Mouse (Mus musculus): Measurements from ENCODE around the gene Olfr1198. TPM values are rescaled to one million over a fixed set of nuclear protein-coding genes. Genes with fewer than 3 reads are reported as not detected.

The Olfr1198 gene
- not detected in 2 replicates for polyA plus RNA-seq (2014; fragmentation: Nextera tagmentation; extraction: Ambion mirVana)

DNA sequence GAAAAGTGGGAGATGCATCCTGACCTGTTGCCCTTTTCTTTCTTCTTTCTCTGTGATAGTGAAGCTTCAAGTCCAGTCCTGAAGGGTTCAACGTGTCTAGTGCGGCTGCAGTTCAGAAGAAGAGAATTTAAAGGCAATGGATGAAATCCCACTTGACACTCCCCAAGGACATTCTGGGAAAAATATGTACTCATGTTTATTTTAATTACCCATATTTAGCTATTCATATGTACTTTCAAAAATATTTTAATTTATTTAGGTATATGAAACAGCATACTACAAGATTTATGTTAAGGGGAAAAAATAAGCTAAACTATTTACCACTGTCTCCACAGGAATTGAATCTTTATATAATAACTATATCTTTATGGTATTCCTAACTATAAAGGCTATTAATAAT, at the start of gene Olfr1198:
Gene Olfr1198 (minus strand): TSS at position 101 of the 400 bp plus-strand sequence.
- no peak within 1 kb of the TSS for H3K4me2 ChIP-seq (replicated peaks)
- H3K4me3 ChIP-seq (replicated peaks; ENCODE audit: low read length), result no peak within 1 kb of the TSS
- no peaks in the 10 kb centered on the region for H3K36me3 ChIP-seq (replicated peaks; ENCODE audit: control insufficient read depth, insufficient read depth)
- no peak within 1 kb of the TSS for H3K27ac ChIP-seq
- no peaks in the 10 kb centered on the region for H3K4me1 ChIP-seq (replicated peaks; ENCODE audit: control insufficient read depth, insufficient read depth, low read length)
- WGBS, result 94% methylated on average over 2 of the region's 2 CpGs
- H3K9ac ChIP-seq, result no peak within 1 kb of the TSS
- DNase-seq (ENCODE audit: low spot score), result no peak
- H3K27me3 ChIP-seq (ENCODE audit: control insufficient read depth, insufficient read depth, low read length), result no peaks in the 10 kb centered on the region
- ATAC-seq (ENCODE audit: low FRiP score), result no peak
- no peaks in the 10 kb centered on the region for H3K9me3 ChIP-seq (ENCODE audit: control insufficient read depth, low read length)

DNA sequence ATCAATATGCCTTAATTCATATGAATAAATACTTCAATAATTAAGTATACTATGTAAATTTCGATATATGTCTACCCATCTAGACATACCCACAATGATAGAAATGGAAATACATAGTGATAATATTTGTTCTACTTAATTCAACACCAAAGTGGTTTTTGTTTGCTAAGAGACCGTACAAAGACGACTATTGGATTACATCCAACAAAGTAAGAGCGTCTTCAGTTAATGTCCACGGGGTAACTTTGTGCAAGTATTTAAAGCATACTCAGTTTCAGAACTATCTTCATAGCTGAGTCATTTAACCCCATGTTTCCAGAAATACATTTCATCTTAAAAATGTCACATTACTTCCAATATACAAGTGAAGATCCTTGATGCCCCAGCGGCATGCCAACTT, 41.6 kb upstream of the Olfr1198 start, which contains the start of gene Olfr1201:
Gene Olfr1201 (plus strand): TSS at position 301 of the 400 bp plus-strand sequence.
- Histone ChIP-seq H3K4me1 (replicated peaks; ENCODE audit: control insufficient read depth, insufficient read depth, low read length) (no peaks in the 10 kb centered on the region), H3K4me3 (replicated peaks; ENCODE audit: low read length) (no peak within 1 kb of the TSS), H3K36me3 (replicated peaks; ENCODE audit: control insufficient read depth, insufficient read depth) (no peaks in the 10 kb centered on the region), H3K9ac (no peak within 1 kb of the TSS), H3K4me2 (replicated peaks) (no peak within 1 kb of the TSS), H3K27me3 (ENCODE audit: control insufficient read depth, insufficient read depth, low read length) (no peaks in the 10 kb centered on the region), H3K27ac (no peak within 1 kb of the TSS), H3K9me3 (ENCODE audit: control insufficient read depth, low read length) (no peaks in the 10 kb centered on the region)
- ATAC-seq (ENCODE audit: low FRiP score) (no peak), DNase-seq (ENCODE audit: low spot score) (no peak)
- 83% methylated on average over 6 of the region's 6 CpGs for WGBS

DNA sequence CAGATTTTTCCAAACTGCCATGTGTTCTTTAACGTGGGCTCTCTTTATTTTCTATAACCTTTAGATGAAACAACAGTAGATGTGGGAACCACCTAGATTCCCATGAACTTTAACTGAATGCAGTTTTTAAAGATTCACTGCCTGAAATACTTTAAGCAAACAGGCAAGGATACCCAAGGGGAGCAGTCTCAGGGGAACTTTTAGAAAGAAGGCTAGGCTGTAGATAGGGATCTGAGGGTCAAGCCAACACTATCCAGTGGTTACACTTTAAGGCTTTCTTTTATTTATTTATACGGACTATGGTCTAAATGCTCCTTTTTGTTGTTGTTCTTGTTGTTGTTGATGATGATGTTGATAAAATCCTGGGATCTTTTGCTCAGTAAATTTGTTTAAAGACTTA, 19.2 kb upstream of the Olfr1198 start, which contains the start of gene Olfr1200:
Gene Olfr1200 (minus strand): TSS at position 101 of the 400 bp plus-strand sequence.
- 88% methylated on average over 2 of the region's 2 CpGs for WGBS
- no peak for ATAC-seq (ENCODE audit: low FRiP score)

DNA sequence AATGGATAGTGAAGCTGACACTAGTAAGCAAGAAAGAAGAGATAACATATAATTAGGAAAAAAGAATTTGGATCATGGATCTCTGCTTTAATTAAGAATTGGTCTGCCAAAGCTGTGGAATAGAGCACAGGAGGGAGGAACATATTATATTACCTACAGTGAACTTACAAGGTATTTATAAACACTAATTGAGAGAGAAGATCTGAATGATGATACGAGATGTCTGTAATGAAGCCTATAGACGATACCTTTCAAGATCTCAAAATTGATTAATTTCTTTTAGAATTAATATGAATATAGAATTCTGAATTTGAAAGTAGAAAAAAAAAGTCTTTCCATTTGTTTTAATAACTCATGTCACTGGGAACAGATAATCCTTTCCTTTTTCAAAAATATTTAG, 9.2 kb upstream of the Olfr1198 start, which contains the start of gene Olfr1199:
Gene Olfr1199 (minus strand): TSS at position 101 of the 400 bp plus-strand sequence.
- no peak for DNase-seq (ENCODE audit: low spot score)
- H3K9me3 ChIP-seq (ENCODE audit: control insufficient read depth, low read length), result no peaks in the 10 kb centered on the region
- H3K4me2 ChIP-seq (replicated peaks), result no peak within 1 kb of the TSS
- ATAC-seq (ENCODE audit: low FRiP score), result no peak
- H3K36me3 ChIP-seq (replicated peaks; ENCODE audit: control insufficient read depth, insufficient read depth), result no peaks in the 10 kb centered on the region
- H3K9ac ChIP-seq, result no peak within 1 kb of the TSS
- H3K27me3 ChIP-seq (ENCODE audit: control insufficient read depth, insufficient read depth, low read length), result no peaks in the 10 kb centered on the region
- 88% methylated on average over 2 of the region's 2 CpGs for WGBS
- no peaks in the 10 kb centered on the region for H3K4me1 ChIP-seq (replicated peaks; ENCODE audit: control insufficient read depth, insufficient read depth, low read length)
- no peak within 1 kb of the TSS for H3K4me3 ChIP-seq (replicated peaks; ENCODE audit: low read length)
- H3K27ac ChIP-seq, result no peak within 1 kb of the TSS

More for the DNA sequence above, 19.2 kb upstream of the Olfr1198 start, which contains the start of gene Olfr1200:
- Histone ChIP-seq H3K36me3 (replicated peaks; ENCODE audit: control insufficient read depth, insufficient read depth) (no peaks in the 10 kb centered on the region), H3K4me1 (replicated peaks; ENCODE audit: control insufficient read depth, insufficient read depth, low read length) (no peaks in the 10 kb centered on the region), H3K9me3 (ENCODE audit: control insufficient read depth, low read length) (no peaks in the 10 kb centered on the region), H3K9ac (no peak within 1 kb of the TSS), H3K27ac (no peak within 1 kb of the TSS), H3K4me2 (replicated peaks) (no peak within 1 kb of the TSS), H3K4me3 (replicated peaks; ENCODE audit: low read length) (no peak within 1 kb of the TSS), H3K27me3 (ENCODE audit: control insufficient read depth, insufficient read depth, low read length) (no peaks in the 10 kb centered on the region)
- no peak for DNase-seq (ENCODE audit: low spot score)

DNA sequence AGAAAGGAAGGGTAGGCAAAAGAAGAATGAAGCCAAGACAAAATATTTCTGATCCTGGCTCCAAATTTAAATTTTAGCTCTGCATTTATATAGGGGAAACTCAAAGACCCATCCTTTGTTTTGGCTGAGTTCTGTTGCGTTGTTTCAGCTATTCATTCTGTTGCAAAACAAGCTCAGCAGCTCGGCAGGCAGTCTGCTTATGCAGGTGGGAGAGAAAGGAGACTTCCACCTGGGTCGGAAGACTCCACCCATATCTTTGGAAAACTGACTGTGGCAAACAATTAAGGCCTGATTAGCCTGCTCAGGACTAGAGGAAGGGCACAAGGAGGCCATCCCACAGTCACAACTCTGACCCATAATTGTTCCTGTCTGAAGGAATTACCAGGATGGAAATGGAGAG, 7.8 kb downstream of the Olfr1198 start:
- Histone ChIP-seq H3K4me1 (replicated peaks; ENCODE audit: control insufficient read depth, insufficient read depth, low read length) (no peaks in the 10 kb centered on the region), H3K4me3 (replicated peaks; ENCODE audit: low read length) (no peak overlapping the region), H3K9ac (no peak overlapping the region), H3K4me2 (replicated peaks) (no peak overlapping the region), H3K27ac (no peak overlapping the region), H3K9me3 (ENCODE audit: control insufficient read depth, low read length) (no peaks in the 10 kb centered on the region), H3K27me3 (ENCODE audit: control insufficient read depth, insufficient read depth, low read length) (no peaks in the 10 kb centered on the region), H3K36me3 (replicated peaks; ENCODE audit: control insufficient read depth, insufficient read depth) (no peaks in the 10 kb centered on the region)
- ATAC-seq (ENCODE audit: low FRiP score) (no peak), DNase-seq (ENCODE audit: low spot score) (no peak)
- 76% methylated on average over 3 of the region's 3 CpGs for WGBS

DNA sequence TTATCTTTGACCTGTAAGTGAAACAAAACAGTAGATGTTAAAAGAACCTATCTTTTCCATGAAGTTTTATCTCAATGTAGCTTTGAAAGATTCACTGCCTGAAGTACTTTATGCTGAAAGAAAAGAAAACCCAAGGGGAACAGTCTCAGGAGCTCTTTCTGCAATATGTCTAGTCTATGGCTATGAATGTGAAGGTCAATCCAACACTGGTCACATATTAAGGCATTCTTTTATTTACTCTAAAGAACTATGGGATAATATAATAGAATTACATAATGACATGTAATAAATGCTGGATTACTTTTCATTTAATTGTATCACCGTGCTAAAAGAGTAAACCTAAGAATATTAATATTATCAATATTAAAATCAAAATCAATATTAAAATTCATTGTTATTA, 18.9 kb downstream of the Olfr1198 start, which contains the start of gene Olfr1197:
Gene Olfr1197 (minus strand): TSS at position 101 of the 400 bp plus-strand sequence.
- Histone ChIP-seq H3K9me3 (ENCODE audit: control insufficient read depth, low read length) (no peaks in the 10 kb centered on the region), H3K4me3 (replicated peaks; ENCODE audit: low read length) (no peak within 1 kb of the TSS), H3K27ac (no peak within 1 kb of the TSS), H3K36me3 (replicated peaks; ENCODE audit: control insufficient read depth, insufficient read depth) (no peaks in the 10 kb centered on the region), H3K27me3 (ENCODE audit: control insufficient read depth, insufficient read depth, low read length) (no peaks in the 10 kb centered on the region), H3K4me2 (replicated peaks) (no peak within 1 kb of the TSS), H3K4me1 (replicated peaks; ENCODE audit: control insufficient read depth, insufficient read depth, low read length) (no peaks in the 10 kb centered on the region), H3K9ac (no peak within 1 kb of the TSS)
- WGBS, result 91% methylated on average over 1 of the region's 1 CpGs
- ATAC-seq (ENCODE audit: low FRiP score), result no peak
- no peak for DNase-seq (ENCODE audit: low spot score)

DNA sequence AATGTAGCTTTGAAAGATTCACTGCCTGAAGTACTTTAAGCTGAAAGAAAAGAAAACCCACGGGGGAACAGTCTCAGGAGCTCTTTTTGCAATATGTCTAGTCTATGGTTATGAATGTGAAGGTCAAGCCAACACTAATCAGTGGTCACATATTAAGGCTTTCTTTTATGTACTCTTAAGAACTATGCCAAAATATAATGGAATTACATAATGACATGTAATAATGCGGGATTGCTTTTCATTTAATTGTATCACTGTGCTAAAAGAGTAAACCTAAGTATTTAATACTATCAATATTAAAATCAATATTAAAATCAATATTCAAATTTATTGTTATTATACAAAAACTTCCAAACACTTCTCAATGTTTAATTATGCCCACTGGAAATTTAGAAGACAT, 46.7 kb downstream of the Olfr1198 start, which contains the start of gene Olfr1196:
Gene Olfr1196 (minus strand): TSS at position 101 of the 400 bp plus-strand sequence.
- ATAC-seq (ENCODE audit: low FRiP score), result no peak
- Histone ChIP-seq H3K9me3 (ENCODE audit: control insufficient read depth, low read length) (no peaks in the 10 kb centered on the region), H3K4me1 (replicated peaks; ENCODE audit: control insufficient read depth, insufficient read depth, low read length) (no peaks in the 10 kb centered on the region), H3K4me2 (replicated peaks) (no peak within 1 kb of the TSS), H3K27me3 (ENCODE audit: control insufficient read depth, insufficient read depth, low read length) (no peaks in the 10 kb centered on the region), H3K27ac (no peak within 1 kb of the TSS), H3K4me3 (replicated peaks; ENCODE audit: low read length) (no peak within 1 kb of the TSS), H3K9ac (no peak within 1 kb of the TSS), H3K36me3 (replicated peaks; ENCODE audit: control insufficient read depth, insufficient read depth) (no peaks in the 10 kb centered on the region)
- 91% methylated on average over 2 of the region's 2 CpGs for WGBS
- no peak for DNase-seq (ENCODE audit: low spot score)

Other genes starting within 250 kb of the Olfr1198 start
- gene Olfr1186, start 232.8 kb downstream of the Olfr1198 start, polyA plus RNA-seq (2014; fragmentation: Nextera tagmentation; extraction: Ambion mirVana), result not detected in 2 replicates
- gene Olfr1188, start 194.4 kb downstream of the Olfr1198 start, polyA plus RNA-seq (2014; fragmentation: Nextera tagmentation; extraction: Ambion mirVana), result not detected in 2 replicates
- not detected in 2 replicates for gene Olfr1189, start 164.9 kb downstream of the Olfr1198 start, polyA plus RNA-seq (2014; fragmentation: Nextera tagmentation; extraction: Ambion mirVana)
- not detected in 2 replicates for gene Olfr1191-ps1, start 110.8 kb downstream of the Olfr1198 start, polyA plus RNA-seq (2014; fragmentation: Nextera tagmentation; extraction: Ambion mirVana)
- not detected in 2 replicates for gene Olfr1192-ps1, start 102.9 kb downstream of the Olfr1198 start, polyA plus RNA-seq (2014; fragmentation: Nextera tagmentation; extraction: Ambion mirVana)
- not detected in 2 replicates for gene Olfr1193, start 75.7 kb downstream of the Olfr1198 start, polyA plus RNA-seq (2014; fragmentation: Nextera tagmentation; extraction: Ambion mirVana)
- not detected in 2 replicates for gene Olfr1195, start 62.2 kb downstream of the Olfr1198 start, polyA plus RNA-seq (2014; fragmentation: Nextera tagmentation; extraction: Ambion mirVana)
- gene Olfr1196, start 46.8 kb downstream of the Olfr1198 start, polyA plus RNA-seq (2014; fragmentation: Nextera tagmentation; extraction: Ambion mirVana), result not detected in 2 replicates
- not detected in 2 replicates for gene Olfr1197, start 19.0 kb downstream of the Olfr1198 start, polyA plus RNA-seq (2014; fragmentation: Nextera tagmentation; extraction: Ambion mirVana)
- not detected in 2 replicates for gene Olfr1199, start 9.1 kb upstream of the Olfr1198 start, polyA plus RNA-seq (2014; fragmentation: Nextera tagmentation; extraction: Ambion mirVana)
- gene Olfr1200, start 19.1 kb upstream of the Olfr1198 start, polyA plus RNA-seq (2014; fragmentation: Nextera tagmentation; extraction: Ambion mirVana), result not detected in 2 replicates
- not detected in 2 replicates for gene Olfr1201, start 41.7 kb upstream of the Olfr1198 start, polyA plus RNA-seq (2014; fragmentation: Nextera tagmentation; extraction: Ambion mirVana)
- not detected in 2 replicates for gene Olfr1202, start 63.1 kb upstream of the Olfr1198 start, polyA plus RNA-seq (2014; fragmentation: Nextera tagmentation; extraction: Ambion mirVana)
- gene Olfr1205, start 78.4 kb upstream of the Olfr1198 start, polyA plus RNA-seq (2014; fragmentation: Nextera tagmentation; extraction: Ambion mirVana), result not detected in 2 replicates
- gene Olfr1204, start 97.9 kb upstream of the Olfr1198 start, polyA plus RNA-seq (2014; fragmentation: Nextera tagmentation; extraction: Ambion mirVana), result not detected in 2 replicates
- gene Olfr1206, start 111.9 kb upstream of the Olfr1198 start, polyA plus RNA-seq (2014; fragmentation: Nextera tagmentation; extraction: Ambion mirVana), result not detected in 2 replicates
- gene Olfr1208, start 150.9 kb upstream of the Olfr1198 start, polyA plus RNA-seq (2014; fragmentation: Nextera tagmentation; extraction: Ambion mirVana), result not detected in 2 replicates
- gene Olfr1209, start 163.8 kb upstream of the Olfr1198 start, polyA plus RNA-seq (2014; fragmentation: Nextera tagmentation; extraction: Ambion mirVana), result not detected in 2 replicates
- not detected in 2 replicates for gene Olfr1211, start 186.7 kb upstream of the Olfr1198 start, polyA plus RNA-seq (2014; fragmentation: Nextera tagmentation; extraction: Ambion mirVana)
- gene Olfr1212, start 202.6 kb upstream of the Olfr1198 start, polyA plus RNA-seq (2014; fragmentation: Nextera tagmentation; extraction: Ambion mirVana), result not detected in 2 replicates
- 0.10 TPM in 1 of 2 replicates, not detected in the other for gene Gm13762, start 228.9 kb upstream of the Olfr1198 start, polyA plus RNA-seq (2014; fragmentation: Nextera tagmentation; extraction: Ambion mirVana)
- gene Olfr1214, start 241.3 kb upstream of the Olfr1198 start, polyA plus RNA-seq (2014; fragmentation: Nextera tagmentation; extraction: Ambion mirVana), result not detected in 2 replicates